Mouse (Mus musculus): ENCODE measurements around the gene Senp2. TPM values are rescaled to one million over a fixed set of nuclear protein-coding genes. Genes with fewer than 3 reads are reported as not detected.

Gene Senp2
- polyA plus RNA-seq, 1 experiment from 2014 or later, result 47.7 TPM

- Histone ChIP-seq H3K27me3 (ENCODE audit: control insufficient read depth, insufficient read depth, low read depth, low read length) (no peaks in the 10 kb centered on the region), H3K4me2 (ENCODE audit: low read length) (no peak overlapping the region), H3K36me3 (ENCODE audit: control insufficient read depth, insufficient read depth, low read length) (peaks cover 14% of the 10 kb centered on the region; the same call in 1 of the 2 replicates), H3K27ac (ENCODE audit: low read length) (no peak overlapping the region), H3K4me3 (ENCODE audit: low read depth, low read length) (no peak overlapping the region), H3K9me3 (replicated peaks; ENCODE audit: control insufficient read depth, low read length, poor library complexity, severe bottlenecking) (no peaks in the 10 kb centered on the region), H3K9ac (ENCODE audit: low read depth, low read length) (no peak overlapping the region), H3K4me1 (ENCODE audit: control insufficient read depth, insufficient read depth, low read length) (no peaks in the 10 kb centered on the region)
- ATAC-seq, result no peak
These were observed 56.3 kb downstream of the Senp2 start for GRCm38 (mm10) chr16:22065536-22065935.

GRCm38 (mm10) chr16:22067406-22067805 lies 58.1 kb downstream of the Senp2 start:
- ATAC-seq, result no peak
- Histone ChIP-seq H3K9me3 (replicated peaks; ENCODE audit: control insufficient read depth, low read length, poor library complexity, severe bottlenecking) (no peaks in the 10 kb centered on the region), H3K9ac (ENCODE audit: low read depth, low read length) (no peak overlapping the region), H3K36me3 (ENCODE audit: control insufficient read depth, insufficient read depth, low read length) (peaks cover 12% of the 10 kb centered on the region; the same call in 1 of the 2 replicates), H3K4me2 (ENCODE audit: low read length) (no peak overlapping the region), H3K4me1 (ENCODE audit: control insufficient read depth, insufficient read depth, low read length) (no peaks in the 10 kb centered on the region), H3K27me3 (ENCODE audit: control insufficient read depth, insufficient read depth, low read depth, low read length) (no peaks in the 10 kb centered on the region), H3K4me3 (ENCODE audit: low read depth, low read length) (no peak overlapping the region), H3K27ac (ENCODE audit: low read length) (no peak overlapping the region)
- 90% methylated on average over 8 of the region's 8 CpGs for WGBS

GRCm38 (mm10) chr16:22071361-22071760 lies 62.1 kb downstream of the Senp2 start:
- Histone ChIP-seq H3K4me2 (ENCODE audit: low read length) (no peak overlapping the region), H3K9me3 (replicated peaks; ENCODE audit: control insufficient read depth, low read length, poor library complexity, severe bottlenecking) (no peaks in the 10 kb centered on the region), H3K27ac (ENCODE audit: low read length) (no peak overlapping the region), H3K9ac (ENCODE audit: low read depth, low read length) (no peak overlapping the region), H3K4me1 (ENCODE audit: control insufficient read depth, insufficient read depth, low read length) (peaks cover 4% of the 10 kb centered on the region; the same call in 1 of the 2 replicates), H3K4me3 (ENCODE audit: low read depth, low read length) (no peak overlapping the region), H3K36me3 (ENCODE audit: control insufficient read depth, insufficient read depth, low read length) (peaks cover 9% of the 10 kb centered on the region; the same call in 1 of the 2 replicates), H3K27me3 (ENCODE audit: control insufficient read depth, insufficient read depth, low read depth, low read length) (no peaks in the 10 kb centered on the region)
- no peak for ATAC-seq
- WGBS, result 83% methylated on average over 7 of the region's 7 CpGs

GRCm38 (mm10) chr16:22075067-22075466 lies 65.8 kb downstream of the Senp2 start:
- H3K4me1 ChIP-seq (ENCODE audit: control insufficient read depth, insufficient read depth, low read length), result peaks cover 4% of the 10 kb centered on the region; the same call in 1 of the 2 replicates
- H3K4me3 ChIP-seq (ENCODE audit: low read depth, low read length), result no peak overlapping the region
- no peaks in the 10 kb centered on the region for H3K9me3 ChIP-seq (replicated peaks; ENCODE audit: control insufficient read depth, low read length, poor library complexity, severe bottlenecking)
- no peak overlapping the region for H3K4me2 ChIP-seq (ENCODE audit: low read length)
- no peaks in the 10 kb centered on the region for H3K27me3 ChIP-seq (ENCODE audit: control insufficient read depth, insufficient read depth, low read depth, low read length)
- no peak overlapping the region for H3K27ac ChIP-seq (ENCODE audit: low read length)
- H3K9ac ChIP-seq (ENCODE audit: low read depth, low read length), result no peak overlapping the region
- ATAC-seq, result no peak
- H3K36me3 ChIP-seq (ENCODE audit: control insufficient read depth, insufficient read depth, low read length), result 0 out of 2 replicates have a peak, but pooled peaks cover 2% of the 10 kb centered on the region
- 79% methylated on average over 6 of the region's 6 CpGs for WGBS

- no peak overlapping the region for H3K4me2 ChIP-seq (ENCODE audit: low read length)
- no peaks in the 10 kb centered on the region for H3K9me3 ChIP-seq (replicated peaks; ENCODE audit: control insufficient read depth, low read length, poor library complexity, severe bottlenecking)
- H3K27ac ChIP-seq (ENCODE audit: low read length), result no peak overlapping the region
- WGBS, result 7% methylated on average over 5 of the region's 5 CpGs
- H3K27me3 ChIP-seq (ENCODE audit: control insufficient read depth, insufficient read depth, low read depth, low read length), result no peaks in the 10 kb centered on the region
- H3K4me3 ChIP-seq (ENCODE audit: low read depth, low read length), result no peak overlapping the region
- no peaks in the 10 kb centered on the region for H3K36me3 ChIP-seq (ENCODE audit: control insufficient read depth, insufficient read depth, low read length)
- H3K9ac ChIP-seq (ENCODE audit: low read depth, low read length), result no peak overlapping the region
- no peak for ATAC-seq
- H3K4me1 ChIP-seq (ENCODE audit: control insufficient read depth, insufficient read depth, low read length), result peaks cover 4% of the 10 kb centered on the region; the same call in 1 of the 2 replicates
These were observed 66.7 kb downstream of the Senp2 start for GRCm38 (mm10) chr16:22075829-22076619.

GRCm38 (mm10) chr16:22076620-22076941 lies 67.3 kb downstream of the Senp2 start:
- no peak overlapping the region for H3K27ac ChIP-seq (ENCODE audit: low read length)
- ATAC-seq, result no peak

GRCm38 (mm10) chr16:22080125-22080710 lies 70.9 kb downstream of the Senp2 start:
- Histone ChIP-seq H3K27ac (ENCODE audit: low read length) (no peak overlapping the region), H3K4me3 (ENCODE audit: low read depth, low read length) (no peak overlapping the region), H3K9me3 (replicated peaks; ENCODE audit: control insufficient read depth, low read length, poor library complexity, severe bottlenecking) (no peaks in the 10 kb centered on the region), H3K4me1 (ENCODE audit: control insufficient read depth, insufficient read depth, low read length) (peaks cover 4% of the 10 kb centered on the region; the same call in 1 of the 2 replicates), H3K27me3 (ENCODE audit: control insufficient read depth, insufficient read depth, low read depth, low read length) (no peaks in the 10 kb centered on the region), H3K9ac (ENCODE audit: low read depth, low read length) (no peak overlapping the region), H3K4me2 (ENCODE audit: low read length) (no peak overlapping the region), H3K36me3 (ENCODE audit: control insufficient read depth, insufficient read depth, low read length) (no peaks in the 10 kb centered on the region)
- no peak for ATAC-seq
- 87% methylated on average over 12 of the region's 12 CpGs for WGBS

More at GRCm38 (mm10) chr16:22076620-22076941, 67.3 kb downstream of the Senp2 start:
- WGBS, result 36% methylated on average over 4 of the region's 4 CpGs
- Histone ChIP-seq H3K27me3 (ENCODE audit: control insufficient read depth, insufficient read depth, low read depth, low read length) (no peaks in the 10 kb centered on the region), H3K4me2 (ENCODE audit: low read length) (no peak overlapping the region), H3K36me3 (ENCODE audit: control insufficient read depth, insufficient read depth, low read length) (no peaks in the 10 kb centered on the region), H3K9me3 (replicated peaks; ENCODE audit: control insufficient read depth, low read length, poor library complexity, severe bottlenecking) (no peaks in the 10 kb centered on the region), H3K9ac (ENCODE audit: low read depth, low read length) (no peak overlapping the region), H3K4me3 (ENCODE audit: low read depth, low read length) (no peak overlapping the region), H3K4me1 (ENCODE audit: control insufficient read depth, insufficient read depth, low read length) (peaks cover 4% of the 10 kb centered on the region; the same call in 1 of the 2 replicates)

GRCm38 (mm10) chr16:22085411-22085810 lies 76.1 kb downstream of the Senp2 start:
- no peak overlapping the region for H3K27ac ChIP-seq (ENCODE audit: low read length)
- no peak overlapping the region for H3K9ac ChIP-seq (ENCODE audit: low read depth, low read length)
- H3K4me3 ChIP-seq (ENCODE audit: low read depth, low read length), result no peak overlapping the region
- H3K27me3 ChIP-seq (ENCODE audit: control insufficient read depth, insufficient read depth, low read depth, low read length), result no peaks in the 10 kb centered on the region
- no peak for ATAC-seq
- H3K36me3 ChIP-seq (ENCODE audit: control insufficient read depth, insufficient read depth, low read length), result no peaks in the 10 kb centered on the region
- no peak overlapping the region for H3K4me2 ChIP-seq (ENCODE audit: low read length)
- H3K4me1 ChIP-seq (ENCODE audit: control insufficient read depth, insufficient read depth, low read length), result no peaks in the 10 kb centered on the region
- no peaks in the 10 kb centered on the region for H3K9me3 ChIP-seq (replicated peaks; ENCODE audit: control insufficient read depth, low read length, poor library complexity, severe bottlenecking)
- 84% methylated on average over 4 of the region's 4 CpGs for WGBS

- H3K27ac ChIP-seq (ENCODE audit: low read length), result no peak overlapping the region
- no peaks in the 10 kb centered on the region for H3K9me3 ChIP-seq (replicated peaks; ENCODE audit: control insufficient read depth, low read length, poor library complexity, severe bottlenecking)
- 91% methylated on average over 3 of the region's 3 CpGs for WGBS
- no peak overlapping the region for H3K9ac ChIP-seq (ENCODE audit: low read depth, low read length)
- H3K4me3 ChIP-seq (ENCODE audit: low read depth, low read length), result no peak overlapping the region
- H3K27me3 ChIP-seq (ENCODE audit: control insufficient read depth, insufficient read depth, low read depth, low read length), result no peaks in the 10 kb centered on the region
- no peak overlapping the region for H3K4me2 ChIP-seq (ENCODE audit: low read length)
- ATAC-seq, result no peak
- no peaks in the 10 kb centered on the region for H3K36me3 ChIP-seq (ENCODE audit: control insufficient read depth, insufficient read depth, low read length)
- H3K4me1 ChIP-seq (ENCODE audit: control insufficient read depth, insufficient read depth, low read length), result no peaks in the 10 kb centered on the region
These were observed 82.0 kb downstream of the Senp2 start for GRCm38 (mm10) chr16:22091255-22091783.

Measured in midbrain, embryonic 16.5 days (tissue).